Mouse (Mus musculus) liver, embryonic 14.5 days (tissue): ENCODE data around the gene Lztfl1. TPM values are rescaled to one million over a fixed set of nuclear protein-coding genes. Genes with fewer than 3 reads are reported as not detected.

Experiments
- ATAC-seq: fragments of 200-750 bp; cut with Nextera tagmentation; 2 replicates; pipeline ENCODE4 v1.8.0; 2017; ENCODE audit warnings: moderate number of reproducible peaks, mild to moderate bottlenecking, moderate library complexity; ENCODE audit not compliant: insufficient read depth
- DNase-seq, 3 experiments: peaks; one replicate each; pipeline ENCODE4 v3.0.0-alpha.2; 2012 to 2013; ENCODE audit warnings: low read depth in 3 of 3, low spot score in 3 of 3
- H3K27ac ChIP-seq: fragments of 300-500 bp; sonication (generic); 2 replicates; pipeline ENCODE4 v1.5.1; 2014; ENCODE audit warnings: moderate library complexity, mild to moderate bottlenecking, control low read depth, inconsistent platforms
- H3K27me3 ChIP-seq: fragments of 300-500 bp; sonication (generic); 2 replicates; pipeline ENCODE4 v1.6.1; 2014; ENCODE audit warnings: mild to moderate bottlenecking, low read length, moderate library complexity; ENCODE audit not compliant: control insufficient read depth, insufficient read depth
- H3K36me3 ChIP-seq: fragments of 300-500 bp; sonication (generic); replicated peaks from 2 replicates; pipeline ENCODE4 v1.6.1; 2014; ENCODE audit warnings: low read depth; ENCODE audit not compliant: control insufficient read depth, insufficient read depth
- H3K4me1 ChIP-seq, 2 experiments: fragments of 200-500 bp in 1 of 2; fragments of 300-500 bp in 1 of 2; sonication (generic) in 1 of 2; replicated peaks; 2 replicates each; pipeline ENCODE4 v1.6.1; 2012 to 2014; ENCODE audit warnings: antibody characterized with exemption in 1 of 2, inconsistent platforms in 1 of 2, low read length in 1 of 2; ENCODE audit not compliant: control insufficient read depth in 2 of 2, insufficient read depth in 2 of 2
- H3K4me2 ChIP-seq: fragments of 300-500 bp; sonication (generic); 2 replicates; pipeline ENCODE4 v1.6.1; 2014; ENCODE audit warnings: low read depth, mild to moderate bottlenecking, control low read depth, moderate library complexity
- H3K4me3 ChIP-seq, 2 experiments: fragments of 200-500 bp in 1 of 2; fragments of 300-500 bp in 1 of 2; sonication (generic) in 1 of 2; 2 replicates each; pipeline ENCODE4 v1.5.1; 2012 to 2014; ENCODE audit warnings: low read depth in 2 of 2, low read length in 2 of 2, mild to moderate bottlenecking in 2 of 2, control low read depth in 1 of 2, inconsistent platforms in 1 of 2, moderate library complexity in 1 of 2; ENCODE audit not compliant: insufficient read depth in 1 of 2
- H3K9ac ChIP-seq: fragments of 300-500 bp; sonication (generic); replicated peaks from 2 replicates; pipeline ENCODE4 v1.6.1; 2014; ENCODE audit warnings: mild to moderate bottlenecking, control low read depth, moderate library complexity
- H3K9me3 ChIP-seq: fragments of 300-500 bp; sonication (generic); 2 replicates; pipeline ENCODE4 v1.6.1; 2016; ENCODE audit warnings: low read length, mixed read lengths; ENCODE audit not compliant: control insufficient read depth
- CTCF ChIP-seq: IDR thresholded peaks from 2 replicates; pipeline ENCODE4 v1.5.1; 2016; ENCODE audit warnings: antibody characterized with exemption, low read depth, control low read depth
- EP300 ChIP-seq: IDR thresholded peaks from 2 replicates; pipeline ENCODE4 v1.6.1; 2016; ENCODE audit warnings: antibody characterized with exemption, low read depth
- WGBS: fragments of 180-500 bp; shearing (Covaris S2); extraction: QIAGEN DNeasy Blood & Tissue Kit; methylation state at CpG from one replicate; pipeline ENCODE4 v1.1.7; 2014; ENCODE audit not compliant: insufficient replicate concordance; 5-methylcytosine and 5-hydroxymethylcytosine counted together
- polyA plus RNA-seq, 2 experiments: library from polyadenylated mRNA; depleted of rRNA in 1 of 2; stranded (reverse) in 1 of 2; unstranded in 1 of 2; fragments of >200 nt; fragmentation: Nextera tagmentation in 1 of 2; extraction: Ambion mirVana in 1 of 2; gene quantifications; 2 replicates each; pipeline versions ENCODE4 v1.2.1 to v1.2.3; 2012 to 2014

Lztfl1 gene
- polyA plus RNA-seq, 2 experiments, result 5.2 to 26.0 TPM

- H3K4me3 ChIP-seq, result no peak overlapping the region
- no peak overlapping the region for H3K27ac ChIP-seq
- no peaks in the 10 kb centered on the region for H3K36me3 ChIP-seq
- 0 out of 2 replicates have a peak, but pooled peaks have one; percentile 13 for TF ChIP-seq CTCF
- TF ChIP-seq EP300, result no peak
- H3K4me1 ChIP-seq, result no peaks in the 10 kb centered on the region; a peak in 1 of 4 replicates
- H3K27me3 ChIP-seq, result no peaks in the 10 kb centered on the region
- ATAC-seq (no peak), DNase-seq (no peak)
- H3K4me2 ChIP-seq, result no peak overlapping the region
- H3K9me3 ChIP-seq, result no peaks in the 10 kb centered on the region
- H3K9ac ChIP-seq, result no peak overlapping the region
Measured at GRCm38 (mm10) chr9:123658981-123659380, 58.5 kb downstream of the Lztfl1 start.

- no peak overlapping the region for H3K27ac ChIP-seq
- WGBS, result 31% methylated on average over 3 of the region's 3 CpGs
- ATAC-seq (peak; percentile 21; the same call in 1 of the 2 replicates), DNase-seq (no peak)
- no peaks in the 10 kb centered on the region; a peak in 1 of 4 replicates for H3K4me1 ChIP-seq
- TF ChIP-seq EP300 (no peak), CTCF (no peak)
- H3K27me3 ChIP-seq, result no peaks in the 10 kb centered on the region
- H3K36me3 ChIP-seq, result no peaks in the 10 kb centered on the region
- H3K4me2 ChIP-seq, result no peak overlapping the region
- no peak overlapping the region for H3K9ac ChIP-seq
- no peak overlapping the region for H3K4me3 ChIP-seq
- no peaks in the 10 kb centered on the region for H3K9me3 ChIP-seq
Measured at GRCm38 (mm10) chr9:123657457-123657856, 60.0 kb downstream of the Lztfl1 start.

GRCm38 (mm10) chr9:123651369-123651768 is 66.1 kb downstream of the Lztfl1 start:
- H3K4me2 ChIP-seq, result no peak overlapping the region
- 45% methylated on average over 4 of the region's 4 CpGs for WGBS

GRCm38 (mm10) chr9:123649785-123650511 is 67.5 kb downstream of the Lztfl1 start:
- H3K4me3 ChIP-seq, result no peak overlapping the region
- no peak overlapping the region for H3K4me2 ChIP-seq
- H3K27me3 ChIP-seq, result no peaks in the 10 kb centered on the region
- no peak overlapping the region for H3K27ac ChIP-seq
- H3K9ac ChIP-seq, result no peak overlapping the region
- DNase-seq (no peak), ATAC-seq (no peak)
- H3K36me3 ChIP-seq, result no peaks in the 10 kb centered on the region
- 54% methylated on average over 2 of the region's 2 CpGs for WGBS
- no peaks in the 10 kb centered on the region for H3K9me3 ChIP-seq
- no peaks in the 10 kb centered on the region for H3K4me1 ChIP-seq
- TF ChIP-seq EP300, result no peak

More at GRCm38 (mm10) chr9:123651369-123651768, 66.1 kb downstream of the Lztfl1 start:
- no peak overlapping the region for H3K27ac ChIP-seq
- H3K9ac ChIP-seq, result no peak overlapping the region
- no peaks in the 10 kb centered on the region for H3K4me1 ChIP-seq
- ATAC-seq (no peak), DNase-seq (no peak)
- TF ChIP-seq CTCF (no peak), EP300 (no peak)
- no peaks in the 10 kb centered on the region for H3K36me3 ChIP-seq
- H3K4me3 ChIP-seq, result no peak overlapping the region
- H3K9me3 ChIP-seq, result no peaks in the 10 kb centered on the region
- H3K27me3 ChIP-seq, result no peaks in the 10 kb centered on the region

Other genes starting within 250 kb of the Lztfl1 start
- 10.7 and 12.7 TPM in 2 replicates for gene Limd1, start 239.0 kb downstream of the Lztfl1 start, polyA plus RNA-seq (2012; rRNA removed)
- 23.2 and 24.2 TPM in 2 replicates for gene Limd1, start 239.0 kb downstream of the Lztfl1 start, polyA plus RNA-seq (2014; fragmentation: Nextera tagmentation; extraction: Ambion mirVana)
- gene Sacm1l, start 187.9 kb downstream of the Lztfl1 start, polyA plus RNA-seq (2012; rRNA removed), result 6.6 and 9.9 TPM in 2 replicates
- 25.8 and 28.7 TPM in 2 replicates for gene Sacm1l, start 187.9 kb downstream of the Lztfl1 start, polyA plus RNA-seq (2014; fragmentation: Nextera tagmentation; extraction: Ambion mirVana)
- gene Slc6a20b, start 85.1 kb downstream of the Lztfl1 start, polyA plus RNA-seq (2012; rRNA removed), result 0.13 and 0.22 TPM in 2 replicates
- 0.05 and 0.11 TPM in 2 replicates for gene Slc6a20b, start 85.1 kb downstream of the Lztfl1 start, polyA plus RNA-seq (2014; fragmentation: Nextera tagmentation; extraction: Ambion mirVana)
- 0.12 and 0.13 TPM in 2 replicates for gene Ccr9, start 39.3 kb downstream of the Lztfl1 start, polyA plus RNA-seq (2012; rRNA removed)
- 0.14 and 0.20 TPM in 2 replicates for gene Ccr9, start 39.3 kb downstream of the Lztfl1 start, polyA plus RNA-seq (2014; fragmentation: Nextera tagmentation; extraction: Ambion mirVana)
- 2.7 and 3.3 TPM in 2 replicates for gene Slc6a20a, start 38.8 kb downstream of the Lztfl1 start, polyA plus RNA-seq (2012; rRNA removed)
- 2.5 and 2.6 TPM in 2 replicates for gene Slc6a20a, start 38.8 kb downstream of the Lztfl1 start, polyA plus RNA-seq (2014; fragmentation: Nextera tagmentation; extraction: Ambion mirVana)
- 0.03 and 0.04 TPM in 2 replicates for gene Cxcr6, start 88.8 kb upstream of the Lztfl1 start, polyA plus RNA-seq (2012; rRNA removed)
- gene Cxcr6, start 88.8 kb upstream of the Lztfl1 start, polyA plus RNA-seq (2014; fragmentation: Nextera tagmentation; extraction: Ambion mirVana), result 0.18 and 0.23 TPM in 2 replicates
- gene Fyco1, start 134.2 kb upstream of the Lztfl1 start, polyA plus RNA-seq (2012; rRNA removed), result 2.1 and 2.5 TPM in 2 replicates
- 1.6 and 2.9 TPM in 2 replicates for gene Fyco1, start 134.2 kb upstream of the Lztfl1 start, polyA plus RNA-seq (2014; fragmentation: Nextera tagmentation; extraction: Ambion mirVana)
- gene Xcr1, start 144.3 kb upstream of the Lztfl1 start, polyA plus RNA-seq (2012; rRNA removed), result 0.01 TPM in 1 of 2 replicates, not detected in the other
- gene Xcr1, start 144.3 kb upstream of the Lztfl1 start, polyA plus RNA-seq (2014; fragmentation: Nextera tagmentation; extraction: Ambion mirVana), result not detected in 2 replicates